Mouse (Mus musculus): ENCODE measurements around the gene Deup1. TPM values are rescaled to one million over a fixed set of nuclear protein-coding genes. Genes with fewer than 3 reads are reported as not detected.

Deup1 gene
- polyA plus RNA-seq, 1 experiment from 2014 or later: 3.1 TPM

- no peak for ATAC-seq
- Histone ChIP-seq H3K27me3 (ENCODE audit: control insufficient read depth, insufficient read depth, low read depth, low read length) (no peaks in the 10 kb centered on the region), H3K36me3 (ENCODE audit: control insufficient read depth, insufficient read depth, low read length) (no peaks in the 10 kb centered on the region), H3K9ac (ENCODE audit: low read depth, low read length) (no peak overlapping the region), H3K27ac (ENCODE audit: low read length) (no peak overlapping the region), H3K9me3 (replicated peaks; ENCODE audit: control insufficient read depth, low read length, poor library complexity, severe bottlenecking) (no peaks in the 10 kb centered on the region), H3K4me3 (ENCODE audit: low read depth, low read length) (no peak overlapping the region), H3K4me2 (ENCODE audit: low read length) (no peak overlapping the region), H3K4me1 (ENCODE audit: control insufficient read depth, insufficient read depth, low read length) (no peaks in the 10 kb centered on the region)
- WGBS: 88% methylated on average over 4 of the region's 4 CpGs
Observed at GRCm38 (mm10) chr9:15517979-15518378, 109.8 kb downstream of the Deup1 start.

DNA sequence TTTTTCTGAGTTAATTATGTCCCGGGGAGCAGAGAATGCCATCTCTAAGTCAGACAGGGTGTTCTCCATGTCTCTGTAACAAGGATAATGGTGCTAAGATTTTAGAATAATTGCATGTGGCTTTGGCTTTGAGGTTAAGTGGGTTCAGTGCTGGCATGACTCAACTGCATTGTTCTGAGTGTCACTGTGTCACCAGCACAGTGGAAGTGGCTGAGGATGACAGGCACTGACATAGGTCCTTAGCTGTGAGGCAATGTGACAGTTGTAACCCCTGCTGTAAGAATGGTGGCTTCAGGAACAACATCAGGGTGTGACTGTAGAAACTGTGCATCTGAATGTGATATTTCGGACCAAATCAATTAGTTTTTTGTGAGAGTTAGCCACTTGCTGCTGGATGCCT is 111.7 kb downstream of the Deup1 start:
- no peak overlapping the region for H3K4me3 ChIP-seq (ENCODE audit: low read depth, low read length)
- ATAC-seq: 0 out of 2 replicates have a peak, but pooled peaks have one; percentile 36
- H3K36me3 ChIP-seq (ENCODE audit: control insufficient read depth, insufficient read depth, low read length): no peaks in the 10 kb centered on the region
- H3K27me3 ChIP-seq (ENCODE audit: control insufficient read depth, insufficient read depth, low read depth, low read length): no peaks in the 10 kb centered on the region
- no peaks in the 10 kb centered on the region for H3K4me1 ChIP-seq (ENCODE audit: control insufficient read depth, insufficient read depth, low read length)
- H3K9ac ChIP-seq (ENCODE audit: low read depth, low read length): no peak overlapping the region
- H3K4me2 ChIP-seq (ENCODE audit: low read length): no peak overlapping the region
- 79% methylated on average over 2 of the region's 2 CpGs for WGBS
- H3K27ac ChIP-seq (ENCODE audit: low read length): no peak overlapping the region
- no peaks in the 10 kb centered on the region for H3K9me3 ChIP-seq (replicated peaks; ENCODE audit: control insufficient read depth, low read length, poor library complexity, severe bottlenecking)

- H3K4me2 ChIP-seq (ENCODE audit: low read length): no peak overlapping the region
- no peak overlapping the region for H3K9ac ChIP-seq (ENCODE audit: low read depth, low read length)
- peaks cover 2% of the 10 kb centered on the region; the same call in 1 of the 2 replicates for H3K4me1 ChIP-seq (ENCODE audit: control insufficient read depth, insufficient read depth, low read length)
- H3K4me3 ChIP-seq (ENCODE audit: low read depth, low read length): no peak overlapping the region
- WGBS: 45% methylated on average over 7 of the region's 7 CpGs
- H3K9me3 ChIP-seq (replicated peaks; ENCODE audit: control insufficient read depth, low read length, poor library complexity, severe bottlenecking): no peaks in the 10 kb centered on the region
- H3K36me3 ChIP-seq (ENCODE audit: control insufficient read depth, insufficient read depth, low read length): no peaks in the 10 kb centered on the region
- H3K27ac ChIP-seq (ENCODE audit: low read length): no peak overlapping the region
- H3K27me3 ChIP-seq (ENCODE audit: control insufficient read depth, insufficient read depth, low read depth, low read length): no peaks in the 10 kb centered on the region
- peak; percentile 15; the same call in 1 of the 2 replicates for ATAC-seq
Observed at GRCm38 (mm10) chr9:15512918-15513317, 114.8 kb downstream of the Deup1 start.

DNA sequence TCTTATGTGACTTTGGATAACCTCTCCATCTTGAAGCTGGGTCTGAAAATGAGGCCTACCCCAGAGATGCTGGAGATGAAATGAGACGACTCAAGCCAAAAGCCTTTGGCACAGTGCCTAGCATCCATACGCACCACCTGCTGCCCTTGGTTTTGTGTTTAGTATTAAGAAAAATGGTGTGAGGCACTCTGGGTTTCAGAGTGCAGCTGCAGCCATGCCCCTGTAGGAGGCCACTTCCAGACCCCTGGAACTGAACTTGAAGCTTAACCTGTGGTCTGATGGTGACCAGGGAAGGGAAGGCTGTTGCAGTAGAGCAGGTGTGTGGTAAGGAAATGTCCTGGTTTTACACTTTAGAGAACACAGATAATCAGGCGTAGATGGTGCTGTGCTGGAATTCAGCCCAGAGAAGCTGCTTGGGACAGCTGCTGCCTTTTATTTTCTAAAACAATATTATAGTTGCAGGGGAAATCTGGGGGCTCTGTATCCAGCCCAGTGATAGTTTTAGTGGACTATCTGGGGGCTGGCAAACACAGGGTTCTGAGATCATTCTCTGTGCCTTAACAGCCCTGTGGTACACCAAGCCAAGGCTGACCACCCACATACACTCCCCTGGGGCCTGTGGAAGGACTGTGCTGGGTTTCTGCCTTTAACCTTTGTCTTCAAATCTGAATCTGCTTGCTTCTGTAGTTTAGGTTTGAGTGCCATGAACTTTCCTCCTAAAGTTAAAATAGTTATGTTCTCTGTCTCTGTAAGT is 117.0 kb downstream of the Deup1 start:
- H3K36me3 ChIP-seq (ENCODE audit: control insufficient read depth, insufficient read depth, low read length): no peaks in the 10 kb centered on the region
- 43% methylated on average over 3 of the region's 3 CpGs for WGBS
- H3K4me2 ChIP-seq (ENCODE audit: low read length): no peak overlapping the region
- H3K9ac ChIP-seq (ENCODE audit: low read depth, low read length): no peak overlapping the region
- ATAC-seq: 0 out of 2 replicates have a peak, but pooled peaks have one; percentile 11
- peaks cover 2% of the 10 kb centered on the region; the same call in 1 of the 2 replicates for H3K4me1 ChIP-seq (ENCODE audit: control insufficient read depth, insufficient read depth, low read length)
- H3K27me3 ChIP-seq (ENCODE audit: control insufficient read depth, insufficient read depth, low read depth, low read length): no peaks in the 10 kb centered on the region
- H3K27ac ChIP-seq (ENCODE audit: low read length): no peak overlapping the region
- no peak overlapping the region for H3K4me3 ChIP-seq (ENCODE audit: low read depth, low read length)
- no peaks in the 10 kb centered on the region for H3K9me3 ChIP-seq (replicated peaks; ENCODE audit: control insufficient read depth, low read length, poor library complexity, severe bottlenecking)

Other genes starting within 250 kb of the Deup1 start
- 0.54 and 0.81 TPM in 2 replicates for gene Smco4, start 134.5 kb downstream of the Deup1 start, polyA plus RNA-seq (2015; fragmentation: Nextera tagmentation; extraction: Ambion mirVana)
- gene Slc36a4, start 81.8 kb upstream of the Deup1 start, polyA plus RNA-seq (2015; fragmentation: Nextera tagmentation; extraction: Ambion mirVana): 35.5 and 38.7 TPM in 2 replicates
- not detected in 2 replicates for gene Mtnr1b, start 246.6 kb upstream of the Deup1 start, polyA plus RNA-seq (2015; fragmentation: Nextera tagmentation; extraction: Ambion mirVana)

All from midbrain, embryonic 16.5 days (tissue).